Mouse (Mus musculus): ENCODE data around the gene Rnf213.

- TF ChIP-seq CTCF (IDR thresholded peaks at IDR 0.05; ENCODE audit: low read depth, low read length): peak; percentile 86
- no peak for TF ChIP-seq POLR2A (IDR thresholded peaks at IDR 0.05; ENCODE audit: borderline replicate concordance, low read depth, low read length)
Observed at GRCm38 (mm10) chr11:119363534-119364145, 29.3 kb upstream of the Rnf213 start.
